Mouse (Mus musculus) neutrophil, adult 83 days (primary cell): Measurements from ENCODE around the gene Lrg1. TPM values are rescaled to one million over a fixed set of nuclear protein-coding genes. Genes with fewer than 3 reads are reported as not detected.

Experiments used
- total RNA-seq, 2 experiments: library from RNA; stranded (reverse); gene quantifications; one replicate each; pipeline ENCODE4 v1.2.4; 2023

Lrg1 gene
- 100 to 1,000 TPM; 184 to 229 TPM for total RNA-seq

DNA sequence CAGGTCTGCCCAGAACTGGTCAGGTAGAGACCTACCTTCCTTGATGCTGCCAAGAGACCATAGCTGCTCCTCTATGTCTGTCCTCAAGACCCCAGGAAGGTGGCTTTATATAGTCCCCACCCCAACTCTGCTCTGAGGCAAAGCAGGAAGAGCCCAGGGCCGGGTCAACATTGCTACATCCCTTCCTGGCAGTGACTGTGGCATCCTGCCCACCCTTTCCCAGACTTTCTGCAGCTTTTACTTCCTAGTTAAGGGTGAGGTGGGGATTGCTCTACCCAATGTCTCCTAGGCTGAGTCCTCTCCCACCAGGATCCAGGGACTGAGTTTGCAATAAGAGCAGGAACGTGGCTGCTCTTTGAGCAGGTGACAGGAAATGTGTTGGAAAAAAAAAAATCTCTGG, at the start of gene Lrg1:
Gene Lrg1, minus strand, starts transcription at position 176 of the 400 bp plus-strand sequence.

DNA sequence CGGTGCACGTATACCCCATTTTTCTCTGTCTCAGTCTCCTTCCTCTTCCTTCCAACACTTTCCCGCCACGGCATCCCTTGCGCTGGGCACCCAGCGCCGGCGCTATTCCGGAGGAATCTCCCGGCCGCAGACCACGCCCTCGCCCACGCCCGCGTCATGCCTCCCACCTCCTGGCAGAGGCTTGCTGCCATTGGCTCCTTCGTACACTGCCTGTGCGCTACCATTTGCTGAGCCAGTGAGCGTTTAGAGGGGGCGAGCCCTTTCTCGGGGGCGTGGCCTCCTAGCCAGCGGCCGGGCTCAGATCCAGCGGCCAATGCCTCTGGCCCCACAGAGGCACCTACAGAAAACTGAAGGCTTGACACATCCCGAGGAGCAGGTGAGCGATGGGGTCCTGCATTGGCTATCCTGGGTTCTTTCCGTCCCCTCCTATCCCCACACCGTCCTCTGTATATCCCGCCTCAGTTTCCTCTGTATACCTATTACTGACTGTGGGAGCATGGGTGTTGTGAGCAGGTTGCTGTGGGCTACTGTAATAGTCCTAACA, 40.5 kb upstream of the Lrg1 start, which contains the start of gene Tnfaip8l1:
Gene Tnfaip8l1, plus strand, starts transcription at position 247 of the 544 bp plus-strand sequence.

DNA sequence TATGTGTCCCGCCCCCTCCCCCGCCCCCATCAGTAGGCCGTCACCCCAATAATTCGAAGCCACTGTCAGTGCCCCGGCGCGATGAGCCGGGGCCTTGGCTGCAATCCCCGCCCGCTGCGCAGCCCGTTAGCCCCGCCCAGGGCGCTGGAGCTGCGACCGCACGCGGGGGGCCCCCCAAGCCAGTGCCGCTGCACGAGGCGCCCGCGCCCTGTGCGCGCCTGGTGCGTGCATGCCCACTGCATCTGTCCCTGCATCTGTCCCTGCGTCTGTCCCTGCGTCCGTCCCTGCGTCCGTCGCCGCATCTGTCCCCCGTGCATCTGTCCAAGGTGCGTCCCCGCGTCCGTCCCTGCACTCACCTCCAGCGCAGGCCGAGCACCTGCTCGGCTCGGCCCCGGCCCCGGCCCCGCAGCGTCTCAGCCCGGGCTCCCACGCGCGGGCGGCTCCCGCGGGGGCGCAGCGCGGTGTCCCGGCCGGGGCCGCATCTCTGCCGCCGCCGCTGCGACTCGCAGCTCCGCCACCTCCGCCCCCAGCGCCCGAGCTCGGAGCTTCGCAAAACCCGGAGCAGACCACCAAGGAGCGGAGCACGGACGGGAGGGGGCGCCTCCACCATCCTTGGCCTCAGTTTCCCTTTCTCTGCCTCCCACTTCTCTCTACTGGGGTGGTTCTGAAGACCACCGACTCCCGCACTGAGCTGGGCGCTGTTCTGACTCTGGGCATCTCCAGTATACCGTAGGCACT, 18.2 kb upstream of the Lrg1 start, which contains the start of gene Sema6b:
Gene Sema6b, minus strand, starts transcription at position 486 of the 738 bp plus-strand sequence.

DNA sequence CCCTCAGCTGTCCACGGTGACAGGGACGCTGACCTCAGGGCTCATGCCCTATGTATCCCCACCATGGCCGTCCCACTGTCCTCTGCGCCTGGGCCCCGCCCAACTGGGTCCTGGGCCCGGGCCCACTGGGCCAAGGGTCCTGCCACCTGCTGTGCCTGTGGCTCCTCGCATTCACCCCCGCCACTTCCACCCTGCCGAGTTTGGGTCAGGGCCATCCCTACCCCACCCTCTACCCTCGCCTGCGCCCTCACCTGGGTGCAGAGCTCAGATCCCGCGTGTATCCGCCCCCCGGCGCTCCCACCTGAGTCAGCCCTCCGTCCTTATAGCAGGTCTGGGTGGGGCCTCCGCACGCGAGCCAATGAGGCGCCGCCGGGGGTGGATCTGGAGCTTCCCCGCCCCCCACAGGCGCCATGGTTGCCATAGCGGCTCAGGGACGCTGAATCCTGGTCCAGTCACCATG, 4.5 kb downstream of the Lrg1 start, which contains the start of gene Plin5:
Gene Plin5, minus strand, starts transcription at position 346 of the 460 bp plus-strand sequence.

DNA sequence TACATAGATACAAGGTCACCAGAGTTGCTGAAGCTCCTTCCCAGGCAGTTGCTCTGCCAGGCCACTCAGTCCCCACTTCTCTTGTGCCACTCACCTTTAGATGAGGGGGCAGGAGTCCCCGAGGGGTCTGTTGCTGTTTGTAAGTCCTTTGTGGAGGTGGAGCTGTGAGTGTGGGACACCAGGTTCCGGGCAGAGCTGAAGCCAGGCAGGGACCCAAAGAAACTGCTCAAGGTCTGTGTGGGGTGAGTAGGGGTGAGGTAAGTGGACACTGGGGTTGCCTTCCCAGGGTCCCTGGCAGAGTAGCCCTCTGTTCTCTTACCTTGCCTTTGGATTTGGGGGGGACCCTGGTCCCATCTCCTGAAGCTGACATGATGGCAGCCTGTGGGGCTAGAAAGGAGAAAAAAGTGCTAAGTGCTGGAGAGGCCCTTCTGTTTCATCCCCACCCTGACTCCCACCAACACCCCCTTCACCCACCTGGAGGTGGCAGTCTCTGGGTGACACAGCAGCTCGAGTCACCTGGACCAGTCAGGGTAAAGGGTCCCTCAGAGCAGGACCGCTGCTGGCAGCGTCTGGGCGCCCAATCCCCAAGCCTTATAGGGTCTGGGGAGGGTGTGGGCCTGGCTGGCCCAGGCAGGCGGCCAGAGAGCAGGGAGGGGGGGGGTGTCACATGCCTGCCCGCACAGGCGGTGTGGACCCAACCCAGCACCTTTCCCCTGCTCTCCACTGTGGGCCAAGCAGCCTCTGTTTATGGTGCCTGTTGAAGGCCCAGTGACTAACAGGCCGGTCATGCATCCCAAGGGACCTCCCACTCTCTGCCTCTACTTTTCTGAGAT, 12.4 kb downstream of the Lrg1 start, which contains the start of gene Plin4:
Gene Plin4, minus strand, starts transcription at position 585 of the 833 bp plus-strand sequence.

DNA sequence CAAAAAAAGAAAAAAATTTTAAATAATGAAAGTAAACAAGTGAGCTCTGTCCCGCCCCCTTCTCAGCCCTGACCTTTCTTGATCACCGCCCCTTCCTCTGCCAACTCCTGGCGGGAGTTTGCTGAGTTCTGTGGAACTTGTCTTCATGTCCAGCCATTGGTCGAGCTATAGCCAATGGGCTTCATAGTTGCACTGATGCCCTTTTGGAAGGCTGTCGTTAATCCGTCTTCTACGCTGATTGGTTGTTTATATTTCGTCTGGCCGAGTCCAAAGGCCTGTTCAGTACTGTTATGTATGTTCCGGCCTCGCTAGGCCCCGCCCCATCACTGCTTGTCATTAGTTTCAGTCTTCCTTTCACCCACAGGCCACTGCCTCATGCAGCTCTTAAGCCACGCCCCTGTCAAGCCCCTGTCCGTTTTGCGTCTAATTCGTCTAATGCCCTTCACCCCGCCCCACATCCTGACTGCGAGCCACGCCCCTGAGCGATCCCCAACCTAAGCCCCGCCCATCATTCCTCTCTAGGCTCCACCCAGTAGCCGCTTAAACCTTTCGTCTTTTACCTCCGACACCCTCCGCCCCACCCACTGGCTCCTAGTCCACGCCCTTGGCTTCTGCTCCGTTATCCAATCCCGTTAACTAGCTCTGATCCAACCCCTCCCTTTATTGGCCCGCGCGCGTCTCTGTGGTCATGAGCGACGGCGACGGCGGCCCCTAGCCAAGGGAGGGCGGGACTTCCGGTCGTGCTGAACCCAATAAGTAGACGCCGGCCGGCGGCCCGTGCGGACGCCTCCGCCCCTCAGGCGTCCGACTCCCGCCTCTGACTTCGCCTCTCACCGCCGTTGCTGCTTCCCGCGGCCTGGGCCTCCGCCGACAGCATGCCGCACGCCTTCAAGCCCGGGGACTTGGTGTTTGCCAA, 42.7 kb downstream of the Lrg1 start, which contains the start of gene Hdgfl2:
Gene Hdgfl2, plus strand, starts transcription at position 755 of the 916 bp plus-strand sequence.

DNA sequence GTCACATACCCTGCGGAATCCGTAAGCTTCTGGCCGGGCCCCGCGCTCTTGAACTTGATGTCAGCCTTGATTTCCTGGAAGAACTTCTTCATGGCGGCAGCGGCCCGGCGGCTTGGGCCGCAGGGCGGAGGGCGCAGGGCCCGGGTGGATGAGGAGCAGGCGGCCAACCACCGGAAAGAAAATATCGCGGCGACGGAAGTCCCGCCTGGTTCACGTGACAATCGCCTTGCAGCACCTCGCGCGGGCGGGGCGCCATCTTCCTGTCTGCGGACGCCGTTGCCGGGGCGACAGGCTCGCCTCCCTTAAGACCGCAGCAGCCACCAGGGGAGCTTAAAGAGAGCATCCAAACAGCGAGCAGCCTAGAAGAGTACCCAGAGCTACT, 47.0 kb downstream of the Lrg1 start, which contains the start of gene Ubxn6:
Gene Ubxn6, minus strand, starts transcription at position 202 of the 382 bp plus-strand sequence.

Other genes with a start within 250 kb of the Lrg1 start
- 1 to 10 TPM; 2.2 to 3.1 TPM for gene Zfp119a, start 243.1 kb downstream of the Lrg1 start, total RNA-seq
- 1 to 10 TPM; 5.9 to 8.4 TPM for gene Zfp959, start 229.9 kb downstream of the Lrg1 start, total RNA-seq
- 1 to 10 TPM; 3.8 to 4.2 TPM for gene Zfp119b, start 172.5 kb downstream of the Lrg1 start, total RNA-seq
- gene Ebi3, start 169.4 kb downstream of the Lrg1 start, total RNA-seq, result 100 to 1,000 TPM; 139 to 149 TPM
- 10 to 100 TPM; 21.2 to 21.7 TPM for gene Yju2, start 162.9 kb downstream of the Lrg1 start, total RNA-seq
- gene Shd, start 151.5 kb downstream of the Lrg1 start, total RNA-seq, result 1 to 10 TPM in 1 of 2 experiments, under 1 TPM in 1; 0.94 to 1.2 TPM
- not detected for gene Fsd1, start 135.5 kb downstream of the Lrg1 start, total RNA-seq
- 1 to 10 TPM; 1.2 to 1.4 TPM for gene Stap2, start 116.4 kb downstream of the Lrg1 start, total RNA-seq
- 10 to 100 TPM; 33.3 to 34.0 TPM for gene Mpnd, start 116.3 kb downstream of the Lrg1 start, total RNA-seq
- gene Sh3gl1, start 85.4 kb downstream of the Lrg1 start, total RNA-seq, result 10 to 100 TPM; 56.9 to 59.5 TPM
- 10 to 100 TPM; 20.0 to 29.1 TPM for gene Chaf1a, start 81.6 kb downstream of the Lrg1 start, total RNA-seq
- gene Ubxn6, start 47.0 kb downstream of the Lrg1 start, total RNA-seq, result 10 to 100 TPM; 24.1 to 29.2 TPM
- 10 to 100 TPM; 49.3 to 54.5 TPM for gene Hdgfl2, start 42.4 kb downstream of the Lrg1 start, total RNA-seq
- gene Plin4, start 12.2 kb downstream of the Lrg1 start, total RNA-seq, result under 1 TPM; 0.28 to 0.49 TPM
- 1 to 10 TPM in 1 of 2 experiments, under 1 TPM in 1; 0.94 to 1.9 TPM for gene Plin5, start 4.4 kb downstream of the Lrg1 start, total RNA-seq
- gene Sema6b, start 18.3 kb upstream of the Lrg1 start, total RNA-seq, result 1 to 10 TPM; 5.7 to 5.8 TPM
- 1 to 10 TPM; 2.2 to 2.3 TPM for gene Tnfaip8l1, start 40.5 kb upstream of the Lrg1 start, total RNA-seq
- 10 to 100 TPM; 30.2 to 32.1 TPM for gene Mydgf, start 61.9 kb upstream of the Lrg1 start, total RNA-seq
- gene Dpp9, start 96.9 kb upstream of the Lrg1 start, total RNA-seq, result 10 to 100 TPM; 34.8 to 38.4 TPM
- gene Fem1a, start 134.8 kb upstream of the Lrg1 start, total RNA-seq, result 10 to 100 TPM; 13.9 to 14.6 TPM
- gene Ticam1, start 154.8 kb upstream of the Lrg1 start, total RNA-seq, result 10 to 100 TPM; 12.9 to 13.2 TPM
- 10 to 100 TPM; 44.9 to 47.3 TPM for gene Plin3, start 170.9 kb upstream of the Lrg1 start, total RNA-seq
- gene Arrdc5, start 178.3 kb upstream of the Lrg1 start, total RNA-seq, result not detected
- 100 to 1,000 TPM in 1 of 2 experiments, 10 to 100 TPM in 1; 87.5 to 111 TPM for gene Uhrf1, start 181.3 kb upstream of the Lrg1 start, total RNA-seq
- 10 to 100 TPM; 19.0 to 22.6 TPM for gene Kdm4b, start 204.1 kb upstream of the Lrg1 start, total RNA-seq